Mouse (Mus musculus) thymus, adult 2 months (tissue): Measurements from ENCODE around the gene Ints13.

ENCODE experiments used
- CTCF ChIP-seq: fragments of 200-500 bp; IDR thresholded peaks from 2 replicates; pipeline ENCODE4 v1.5.1; 2012; ENCODE audit warnings: mild to moderate bottlenecking, control low read depth, low read length, moderate library complexity, borderline replicate concordance; ENCODE audit not compliant: control insufficient read depth, poor library complexity, insufficient read depth; ENCODE audit errors: extremely low read depth
- POLR2A ChIP-seq: fragments of 200-500 bp; IDR thresholded peaks from 2 replicates; pipeline ENCODE4 v1.6.1; 2012; ENCODE audit warnings: mild to moderate bottlenecking, low read length, control low read depth, moderate library complexity; ENCODE audit not compliant: control insufficient read depth, poor library complexity, insufficient read depth; ENCODE audit errors: extremely low read depth

- no peak for TF ChIP-seq CTCF
- TF ChIP-seq POLR2A, result no peak
Observed at GRCm38 (mm10) chr6:146613907-146614306, 36.3 kb upstream of the Ints13 start.
